Mouse (Mus musculus): ENCODE results near the gene Tra2b. TPM values are rescaled to one million over a fixed set of nuclear protein-coding genes. Genes with fewer than 3 reads are reported as not detected.

The Tra2b gene
- total and polyA plus RNA-seq, 3 experiments: 216 to 405 (median 272) TPM

GRCm38 (mm10) chr16:22286996-22287395, 21.2 kb upstream of the Tra2b start:
- H3K9me3 ChIP-seq (replicated peaks; ENCODE audit: low read length): peaks cover 20% of the 10 kb centered on the region
- H3K4me3 ChIP-seq (replicated peaks in 1 of 3; ENCODE audit: low read depth in 2 of 3, low read length in 2 of 3, poor library complexity in 1 of 3): no peak overlapping the region
- no peak for DNase-seq (ENCODE audit: extremely low read depth)
- H3K27ac ChIP-seq (ENCODE audit: insufficient read depth, low read depth): no peak overlapping the region
- in situ Hi-C loops (cut with MboI; ENCODE audit: low pct_ligation_motif_present, low pct_unique_long_range_greater_than_20kb, low sequenced_read_pairs): no loop called here
- no peak overlapping the region for H3K9ac ChIP-seq (ENCODE audit: insufficient read depth, low read depth)
- H3K27me3 ChIP-seq (replicated peaks): peaks cover 3% of the 10 kb centered on the region
- TF ChIP-seq ZNF384 (IDR thresholded peaks at IDR 0.05; ENCODE audit: low read depth, low read length) (no peak), TCF12 (IDR thresholded peaks at IDR 0.05; ENCODE audit: low read depth, low read length) (no peak), MAX (IDR thresholded peaks at IDR 0.05; ENCODE audit: low read length) (no peak), NELFE (IDR thresholded peaks at IDR 0.05; ENCODE audit: low read depth, low read length) (no peak), IRF4 (IDR thresholded peaks at IDR 0.05; ENCODE audit: low read depth, low read length) (no peak), JUND (conservative IDR thresholded peaks at IDR 0.05; ENCODE audit: low read depth, low read length) (no peak), ZC3H11A (IDR thresholded peaks at IDR 0.05; ENCODE audit: low read depth, low read length) (no peak), SIN3A (IDR thresholded peaks at IDR 0.05; ENCODE audit: low read length) (no peak), SMC3 (IDR thresholded peaks at IDR 0.05; ENCODE audit: low read depth, low read length) (no peak), POLR2A (IDR thresholded peaks at IDR 0.05; ENCODE audit: low read depth, low read length) (no peak), RAD21 (IDR thresholded peaks at IDR 0.05; ENCODE audit: low read depth, low read length) (no peak)
- H3K4me1 ChIP-seq (ENCODE audit: control insufficient read depth in 1 of 2, insufficient read depth in 2 of 2): no peaks in the 10 kb centered on the region
- dilution Hi-C loops (cut with MboI; ENCODE audit: extremely low pct_ligation_motif_present, extremely low pct_unique_long_range_greater_than_20kb, low sequenced_read_pairs): no loop called here
- H3K4me2 ChIP-seq (ENCODE audit: insufficient read depth, low read depth, poor library complexity, severe bottlenecking): no peak overlapping the region
- H3K79me2 ChIP-seq (replicated peaks; ENCODE audit: control insufficient read depth, extremely low read depth, insufficient read depth, poor library complexity, severe bottlenecking): no peaks in the 10 kb centered on the region
- no peaks in the 10 kb centered on the region for H3K36me3 ChIP-seq (replicated peaks in 1 of 2; ENCODE audit: control insufficient read depth in 1 of 2, insufficient read depth in 1 of 2, low read length in 1 of 2)

DNA sequence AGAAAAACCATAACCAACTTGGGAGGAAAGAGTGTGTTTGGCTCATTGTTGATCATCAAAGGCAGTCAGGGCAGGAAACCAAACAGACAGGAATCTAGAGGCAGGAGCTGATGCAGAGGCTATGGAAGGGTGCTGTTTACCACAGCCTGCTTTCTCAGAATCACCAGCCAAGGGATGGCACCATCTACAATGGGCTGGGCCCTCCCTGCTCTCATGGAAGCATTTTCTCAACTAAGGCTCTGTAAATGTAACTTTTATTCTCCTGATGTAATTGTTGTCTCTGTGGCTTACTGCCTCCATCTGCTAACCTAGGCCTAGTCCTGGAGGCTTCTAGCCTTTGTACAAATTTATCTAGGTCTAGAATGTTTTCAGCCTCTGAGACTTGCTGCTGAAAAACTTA, 10.7 kb upstream of the Tra2b start:
- DNase-seq (ENCODE audit: extremely low read depth): no peak
- in situ Hi-C loops (cut with MboI; ENCODE audit: low pct_ligation_motif_present, low pct_unique_long_range_greater_than_20kb, low sequenced_read_pairs): no loop called here
- Histone ChIP-seq H3K9me3 (replicated peaks; ENCODE audit: low read length) (peaks cover 34% of the 10 kb centered on the region), H3K4me2 (ENCODE audit: insufficient read depth, low read depth, poor library complexity, severe bottlenecking) (no peak overlapping the region), H3K79me2 (replicated peaks; ENCODE audit: control insufficient read depth, extremely low read depth, insufficient read depth, poor library complexity, severe bottlenecking) (no peaks in the 10 kb centered on the region), H3K4me3 (replicated peaks in 1 of 3; ENCODE audit: low read depth in 2 of 3, low read length in 2 of 3, poor library complexity in 1 of 3) (no peak overlapping the region), H3K4me1 (ENCODE audit: control insufficient read depth in 1 of 2, insufficient read depth in 2 of 2) (no peaks in the 10 kb centered on the region), H3K27me3 (replicated peaks) (no peaks in the 10 kb centered on the region), H3K36me3 (replicated peaks in 1 of 2; ENCODE audit: control insufficient read depth in 1 of 2, insufficient read depth in 1 of 2, low read length in 1 of 2) (no peaks in the 10 kb centered on the region), H3K9ac (ENCODE audit: insufficient read depth, low read depth) (no peak overlapping the region), H3K27ac (ENCODE audit: insufficient read depth, low read depth) (no peak overlapping the region)
- TF ChIP-seq JUN (IDR thresholded peaks at IDR 0.05; ENCODE audit: insufficient read depth, low read depth, low read length): no peak
- no peak for TF ChIP-seq GABPA (IDR thresholded peaks at IDR 0.05; ENCODE audit: insufficient replicate concordance, low read depth, low read length)
- no peak for TF ChIP-seq TCF12 (IDR thresholded peaks at IDR 0.05; ENCODE audit: low read depth, low read length)
- TF ChIP-seq MEF2A (IDR thresholded peaks at IDR 0.05; ENCODE audit: borderline replicate concordance, low read depth, low read length): no peak
- no peak for TF ChIP-seq POLR2A (IDR thresholded peaks at IDR 0.05; ENCODE audit: low read depth, low read length)
- no peak for TF ChIP-seq ZNF384 (IDR thresholded peaks at IDR 0.05; ENCODE audit: low read depth, low read length)
- TF ChIP-seq MAX (IDR thresholded peaks at IDR 0.05; ENCODE audit: low read length): no peak
- no peak for TF ChIP-seq MAFK (IDR thresholded peaks at IDR 0.05; ENCODE audit: insufficient replicate concordance, low read length)
- TF ChIP-seq ZKSCAN1 (IDR thresholded peaks at IDR 0.05; ENCODE audit: borderline replicate concordance, low read depth, low read length): no peak
- no peak for TF ChIP-seq SIN3A (IDR thresholded peaks at IDR 0.05; ENCODE audit: low read length)
- TF ChIP-seq USF2 (conservative IDR thresholded peaks at IDR 0.05; ENCODE audit: low read depth, low read length): no peak
- no peak for TF ChIP-seq USF1 (IDR thresholded peaks at IDR 0.05; ENCODE audit: low read depth, low read length)
- no peak for TF ChIP-seq IRF4 (IDR thresholded peaks at IDR 0.05; ENCODE audit: low read depth, low read length)
- dilution Hi-C loops (cut with MboI; ENCODE audit: extremely low pct_ligation_motif_present, extremely low pct_unique_long_range_greater_than_20kb, low sequenced_read_pairs): no loop called here

Data from CH12.LX (cell line).